Mouse (Mus musculus) midbrain, embryonic 11.5 days (tissue): ENCODE measurements at regions not wholly inside any gene's neighbourhood (a gene's known extent, or its start where the extent isn't known, plus 50 kb on each side); places are given as distances from the start of the nearest gene placed in this dataset.
"Not testable (repeated sequence)": the region's sequence is repeated elsewhere in the genome, so short reads cannot be mapped to it uniquely, and the experiment has no call there.

Experiments
- ATAC-seq: fragments of 200-750 bp; cut with Nextera tagmentation; 2 replicates; pipeline ENCODE4 v1.8.0; 2017; ENCODE audit warnings: moderate TSS enrichment, moderate library complexity; ENCODE audit not compliant: low FRiP score
- DNase-seq: peaks from one replicate; pipeline ENCODE4 v3.0.0; 2015; ENCODE audit warnings: low spot score; ENCODE audit errors: missing footprints
- H3K27ac ChIP-seq: fragments of 300-500 bp; sonication (generic); 2 replicates; pipeline ENCODE4 v1.5.1; 2014; ENCODE audit warnings: low read depth, low read length
- H3K27me3 ChIP-seq: fragments of 300-500 bp; sonication (generic); 2 replicates; pipeline ENCODE4 v1.6.1; 2014; ENCODE audit warnings: mild to moderate bottlenecking, low read length, moderate library complexity, mixed read lengths; ENCODE audit not compliant: control insufficient read depth, insufficient read depth
- H3K36me3 ChIP-seq: fragments of 300-500 bp; sonication (generic); 2 replicates; pipeline ENCODE4 v1.6.1; 2014; ENCODE audit warnings: mild to moderate bottlenecking, low read length, moderate library complexity, mixed read lengths; ENCODE audit not compliant: control insufficient read depth, insufficient read depth
- H3K4me1 ChIP-seq: fragments of 300-500 bp; sonication (generic); 2 replicates; pipeline ENCODE4 v1.6.1; 2014; ENCODE audit warnings: low read length; ENCODE audit not compliant: control insufficient read depth, insufficient read depth
- H3K4me2 ChIP-seq: fragments of 300-500 bp; sonication (generic); 2 replicates; pipeline ENCODE4 v1.6.1; 2014; ENCODE audit warnings: mild to moderate bottlenecking, moderate library complexity
- H3K4me3 ChIP-seq: fragments of 300-500 bp; sonication (generic); 2 replicates; pipeline ENCODE4 v1.5.1; 2014; ENCODE audit warnings: low read depth, low read length
- H3K9ac ChIP-seq: fragments of 300-500 bp; sonication (generic); 2 replicates; pipeline ENCODE4 v1.6.1; 2014; ENCODE audit warnings: low read length
- H3K9me3 ChIP-seq: fragments of 300-500 bp; sonication (generic); 2 replicates; pipeline ENCODE4 v1.6.1; 2016; ENCODE audit warnings: low read length; ENCODE audit not compliant: control insufficient read depth
- WGBS: fragments of 180-500 bp; shearing (Covaris S2); extraction: QIAGEN DNeasy Blood & Tissue Kit; methylation state at CpG from one replicate; pipeline ENCODE4 v1.1.7; 2014; 5-methylcytosine and 5-hydroxymethylcytosine counted together

GRCm38 (mm10) chr3:84390769-84391168 lies 84.1 kb upstream of the Trim2 start:
- no peak overlapping the region for H3K27ac ChIP-seq
- ATAC-seq (no peak), DNase-seq (no peak)
- no peaks in the 10 kb centered on the region for H3K27me3 ChIP-seq
- no peaks in the 10 kb centered on the region for H3K9me3 ChIP-seq
- no peaks in the 10 kb centered on the region for H3K4me1 ChIP-seq
- no peak overlapping the region for H3K4me3 ChIP-seq
- no peak overlapping the region for H3K9ac ChIP-seq
- WGBS, result 91% methylated on average over 5 of the region's 5 CpGs
- H3K4me2 ChIP-seq, result no peak overlapping the region
- H3K36me3 ChIP-seq, result no peaks in the 10 kb centered on the region

GRCm38 (mm10) chr3:84388486-84388885 lies 81.8 kb upstream of the Trim2 start:
- DNase-seq, result no peak
- no peak overlapping the region for H3K4me3 ChIP-seq
- no peak for ATAC-seq
- H3K9ac ChIP-seq, result no peak overlapping the region
- no peaks in the 10 kb centered on the region for H3K36me3 ChIP-seq
- no peak overlapping the region for H3K27ac ChIP-seq
- H3K4me2 ChIP-seq, result no peak overlapping the region
- H3K27me3 ChIP-seq, result no peaks in the 10 kb centered on the region
- H3K9me3 ChIP-seq, result no peaks in the 10 kb centered on the region
- no peaks in the 10 kb centered on the region for H3K4me1 ChIP-seq
- WGBS, result 94% methylated on average over 6 of the region's 6 CpGs

DNA sequence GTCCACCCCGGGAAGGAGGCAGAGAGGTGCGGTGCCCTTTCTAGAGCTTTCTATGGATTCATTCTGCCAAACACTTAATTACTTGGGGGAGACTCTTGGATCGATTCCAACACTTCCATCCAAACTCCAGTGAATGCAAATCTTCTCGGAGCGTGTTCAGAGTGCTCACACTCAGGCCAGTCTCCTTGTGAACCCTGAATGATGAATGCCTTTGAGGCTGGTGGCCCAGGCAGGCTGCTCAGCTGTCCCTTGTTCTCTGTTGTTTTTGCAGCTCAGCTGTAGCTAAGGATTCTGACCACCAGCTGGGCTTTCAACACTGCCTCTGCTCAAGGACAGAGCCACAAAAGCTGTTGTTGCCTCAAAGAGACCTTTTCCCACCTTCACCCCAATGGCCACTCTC lies 79.0 kb upstream of the Trim2 start:
- Histone ChIP-seq H3K4me2 (no peak overlapping the region), H3K9me3 (no peaks in the 10 kb centered on the region), H3K27ac (no peak overlapping the region), H3K4me1 (no peaks in the 10 kb centered on the region), H3K9ac (no peak overlapping the region), H3K4me3 (no peak overlapping the region), H3K36me3 (no peaks in the 10 kb centered on the region), H3K27me3 (no peaks in the 10 kb centered on the region)
- ATAC-seq (no peak), DNase-seq (no peak)
- WGBS, result 67% methylated on average over 5 of the region's 5 CpGs

GRCm38 (mm10) chr3:84383559-84383958 lies 76.9 kb upstream of the Trim2 start:
- H3K27me3 ChIP-seq, result no peaks in the 10 kb centered on the region
- no peak overlapping the region for H3K4me3 ChIP-seq
- 73% methylated on average over 3 of the region's 3 CpGs for WGBS
- DNase-seq, result no peak
- no peaks in the 10 kb centered on the region for H3K4me1 ChIP-seq
- no peaks in the 10 kb centered on the region for H3K36me3 ChIP-seq
- no peak for ATAC-seq
- no peak overlapping the region for H3K27ac ChIP-seq
- H3K9me3 ChIP-seq, result no peaks in the 10 kb centered on the region
- H3K4me2 ChIP-seq, result no peak overlapping the region
- H3K9ac ChIP-seq, result no peak overlapping the region

- H3K4me2 ChIP-seq, H3K4me3 ChIP-seq, H3K9me3 ChIP-seq: not testable (repeated sequence)
Measured at GRCm38 (mm10) chr3:84383038-84383437, 76.4 kb upstream of the Trim2 start.

GRCm38 (mm10) chr3:84382006-84382405 lies 75.3 kb upstream of the Trim2 start:
- ATAC-seq (no peak), DNase-seq (no peak)
- Histone ChIP-seq H3K4me2 (no peak overlapping the region), H3K36me3 (no peaks in the 10 kb centered on the region), H3K4me3 (no peak overlapping the region), H3K9me3 (no peaks in the 10 kb centered on the region), H3K4me1 (no peaks in the 10 kb centered on the region), H3K27me3 (no peaks in the 10 kb centered on the region), H3K9ac (no peak overlapping the region), H3K27ac (no peak overlapping the region)
- 68% methylated on average over 4 of the region's 4 CpGs for WGBS

More at GRCm38 (mm10) chr3:84383038-84383437, 76.4 kb upstream of the Trim2 start:
- H3K27ac ChIP-seq, H3K27me3 ChIP-seq, H3K4me1 ChIP-seq, H3K9ac ChIP-seq, H3K36me3 ChIP-seq, ATAC-seq, DNase-seq: not testable (repeated sequence)

GRCm38 (mm10) chr3:84378987-84379556 lies 72.4 kb upstream of the Trim2 start:
- Histone ChIP-seq H3K9ac (no peak overlapping the region), H3K9me3 (no peaks in the 10 kb centered on the region), H3K27me3 (no peaks in the 10 kb centered on the region), H3K4me3 (no peak overlapping the region), H3K4me2 (no peak overlapping the region), H3K4me1 (peaks cover 7% of the 10 kb centered on the region), H3K36me3 (no peaks in the 10 kb centered on the region), H3K27ac (no peak overlapping the region)
- DNase-seq (no peak), ATAC-seq (no peak)
- WGBS, result 82% methylated on average over 4 of the region's 4 CpGs

GRCm38 (mm10) chr3:84376510-84376909 lies 69.8 kb upstream of the Trim2 start:
- WGBS, result 48% methylated on average over 2 of the region's 2 CpGs

DNA sequence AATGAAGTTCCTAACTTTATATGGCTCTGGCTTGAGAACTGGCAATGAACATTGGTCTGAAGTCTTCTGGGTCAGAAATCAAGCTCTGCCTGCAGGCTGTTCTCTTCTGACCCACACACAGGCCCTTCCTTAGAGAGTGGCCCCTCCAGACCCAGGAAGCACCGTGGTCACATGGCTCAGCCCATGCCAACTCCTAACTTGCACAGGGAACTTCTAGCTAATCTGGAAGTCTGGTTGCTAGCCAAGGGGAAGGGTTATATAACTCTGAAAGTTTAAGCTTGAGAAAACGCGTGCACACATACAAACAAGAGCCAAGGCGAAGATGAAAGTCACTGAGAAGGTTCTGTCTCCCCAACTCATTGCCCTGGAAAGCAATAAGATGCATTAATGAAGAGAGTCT lies 69.2 kb upstream of the Trim2 start:
- Histone ChIP-seq H3K4me1 (peaks cover 13% of the 10 kb centered on the region), H3K27me3 (no peaks in the 10 kb centered on the region), H3K4me2 (no peak overlapping the region), H3K9me3 (no peaks in the 10 kb centered on the region), H3K4me3 (no peak overlapping the region), H3K36me3 (no peaks in the 10 kb centered on the region), H3K27ac (no peak overlapping the region), H3K9ac (no peak overlapping the region)
- 88% methylated on average over 4 of the region's 4 CpGs for whole genome bisulfite sequencing
- DNase-seq, result no peak
- ATAC-seq, result no peak

More at GRCm38 (mm10) chr3:84376510-84376909, 69.8 kb upstream of the Trim2 start:
- no peaks in the 10 kb centered on the region for H3K9me3 ChIP-seq
- ATAC-seq (peak; percentile 67), DNase-seq (peak; percentile 89)
- H3K4me2 ChIP-seq, result no peak overlapping the region
- peaks cover 13% of the 10 kb centered on the region for H3K4me1 ChIP-seq
- H3K27me3 ChIP-seq, result no peaks in the 10 kb centered on the region
- no peak overlapping the region for H3K4me3 ChIP-seq
- no peak overlapping the region for H3K27ac ChIP-seq
- no peaks in the 10 kb centered on the region for H3K36me3 ChIP-seq
- H3K9ac ChIP-seq, result no peak overlapping the region
